Mouse (Mus musculus) neural tube, embryonic 10.5 days (tissue): ENCODE data around the gene Itgae.
A peak's percentile ranks its signal among the peaks of the same experiment; 100 is the strongest.
"Not testable (repeated sequence)": the region's sequence is repeated elsewhere in the genome, so short reads cannot be mapped to it uniquely, and the experiment has no call there.

Experiments used
- DNase-seq: peaks from one replicate; pipeline ENCODE4 v3.0.0-alpha.2; 2017; ENCODE audit warnings: low spot score; ENCODE audit errors: extremely low spot score

The Itgae gene

DNA sequence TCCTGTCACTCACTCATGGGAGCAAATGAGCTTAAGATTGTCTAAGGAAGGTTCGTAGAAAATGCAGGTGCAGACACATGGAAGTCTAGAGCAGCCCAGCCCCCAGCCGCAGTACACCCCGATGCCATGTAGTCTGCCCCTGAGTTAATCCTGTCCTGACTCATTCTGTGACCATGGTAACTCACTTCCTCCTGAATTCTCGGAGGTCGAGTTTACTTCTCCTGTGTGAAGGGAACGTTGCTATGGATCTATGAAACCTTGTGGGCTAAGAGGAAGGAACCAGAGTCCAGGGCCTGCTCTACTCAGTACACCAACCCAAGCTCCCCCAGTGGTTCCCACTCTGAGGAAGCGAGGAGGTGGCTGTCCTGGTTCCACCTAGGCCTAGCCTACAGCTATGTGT, 2.5 kb downstream of the Itgae start:
- no peak for DNase-seq

DNA sequence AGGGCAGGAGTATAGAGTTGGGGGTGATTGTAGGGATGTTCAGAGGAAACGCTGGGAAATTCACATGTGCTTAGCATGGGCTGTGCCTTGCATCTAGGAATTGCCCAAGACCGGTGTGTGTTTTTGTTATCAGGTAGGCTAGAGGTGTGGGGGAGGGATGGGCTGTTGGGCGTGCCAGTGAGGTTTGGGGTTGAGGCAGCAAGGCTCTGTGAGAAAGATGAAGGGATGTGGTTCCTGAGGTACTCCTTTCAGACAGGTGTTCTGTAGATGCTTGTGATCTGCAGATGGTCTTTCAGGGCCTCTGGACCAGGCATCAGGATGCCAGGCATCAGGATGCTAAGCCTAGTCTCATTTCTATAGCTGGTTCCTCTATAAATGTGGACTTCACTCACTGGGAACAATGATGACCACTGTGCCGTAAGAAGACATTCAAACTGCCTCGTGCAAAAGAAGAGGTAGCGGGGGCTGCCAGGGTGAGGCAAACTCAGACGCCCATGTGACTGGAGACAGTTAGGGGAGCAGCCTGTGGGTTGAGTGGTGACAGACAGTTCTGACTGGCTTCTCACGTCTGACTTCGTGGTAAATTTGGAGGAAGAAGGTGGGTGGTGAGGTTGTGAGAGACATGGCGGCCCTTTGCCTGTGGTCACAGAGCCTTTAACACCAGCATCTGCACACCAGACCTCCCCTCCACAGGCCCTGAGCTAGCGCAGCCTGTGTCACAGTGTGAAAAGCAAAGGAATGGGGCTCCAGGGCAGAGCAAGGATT, 4.0 kb downstream of the Itgae start:
- no peak for DNase-seq

GRCm38 (mm10) chr11:73098860-73099259, 8.5 kb downstream of the Itgae start:
- no peak for DNase-seq

DNA sequence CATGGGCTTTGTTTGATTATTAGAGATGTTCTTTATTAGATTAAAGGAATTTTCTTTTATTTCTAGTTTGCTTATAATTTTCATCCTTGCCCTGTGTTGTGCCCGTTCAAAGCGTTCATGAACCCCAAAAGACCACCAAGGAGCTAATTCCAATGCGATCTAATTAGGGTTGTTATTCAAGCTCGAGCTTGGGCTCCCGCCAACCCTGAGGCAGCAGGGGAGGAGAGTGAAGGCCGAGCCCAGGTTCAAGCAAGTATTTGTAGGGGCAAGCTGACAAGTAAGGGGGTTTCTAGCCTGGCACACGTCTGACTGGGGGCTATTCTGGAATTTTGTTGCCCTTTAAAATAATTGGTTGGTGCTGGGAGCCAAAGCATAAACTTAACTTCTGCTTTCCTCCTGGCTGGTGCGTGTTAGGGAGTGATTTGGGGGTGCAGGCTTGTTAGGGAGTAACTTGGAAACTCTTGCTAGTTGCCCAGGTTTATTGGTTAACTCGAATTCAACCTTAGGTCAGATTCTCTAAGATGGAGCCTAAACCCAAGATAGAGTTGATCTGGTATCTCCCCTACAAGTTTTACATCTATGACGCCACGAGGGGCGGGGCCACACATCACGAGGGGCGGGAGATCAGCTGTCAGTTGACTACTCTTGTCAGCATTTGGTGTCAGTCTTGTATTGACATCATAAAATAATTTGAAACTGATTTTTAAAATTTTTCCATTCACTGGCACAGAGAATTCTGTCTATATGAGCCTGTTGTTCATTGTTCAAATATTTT, 9.8 kb downstream of the Itgae start:
- no peak for DNase-seq

DNA sequence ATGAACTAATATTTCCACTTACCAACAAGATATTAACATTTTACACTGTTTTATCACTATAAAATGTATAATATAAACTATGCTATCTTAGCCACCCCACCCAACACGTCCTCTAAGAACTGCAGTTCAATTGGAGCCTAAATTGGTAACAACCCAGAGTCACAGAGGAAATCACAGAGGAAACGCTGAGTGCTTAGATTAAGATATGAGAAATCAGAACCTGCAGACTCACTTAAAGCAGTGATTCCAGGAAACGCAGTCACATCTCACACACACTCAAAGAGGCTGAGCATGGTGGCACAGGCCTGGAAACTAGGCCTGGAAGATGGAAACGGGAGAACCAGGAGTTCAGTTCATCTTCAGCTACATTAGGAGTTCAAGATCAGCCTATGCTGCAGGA, 10.9 kb downstream of the Itgae start:
- DNase-seq, result no peak

DNA sequence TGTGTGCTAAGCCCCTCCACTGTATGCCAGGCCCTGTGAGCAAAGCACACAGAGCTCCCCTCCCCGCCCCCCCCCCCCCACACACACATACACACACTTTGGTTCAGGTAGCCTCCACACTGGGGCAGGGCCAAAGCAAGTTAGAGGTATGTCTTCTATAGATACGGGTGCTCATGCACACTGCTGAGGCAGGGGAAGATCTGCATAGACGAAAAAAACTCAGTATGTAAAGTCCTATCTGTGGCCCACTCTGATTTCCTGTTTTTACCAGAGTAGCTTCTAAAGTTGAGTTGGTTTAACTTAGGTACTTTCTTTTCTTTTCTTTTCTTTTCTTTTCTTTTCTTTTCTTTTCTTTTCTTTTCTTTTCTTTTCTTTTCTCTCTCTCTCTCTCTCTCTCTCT, 14.9 kb downstream of the Itgae start:
- DNase-seq, result no peak

- not testable (repeated sequence) for DNase-seq
These were observed 17.0 kb downstream of the Itgae start for GRCm38 (mm10) chr11:73107358-73107757.

- DNase-seq, result no peak
These were observed 18.0 kb downstream of the Itgae start for GRCm38 (mm10) chr11:73108195-73108897.

DNA sequence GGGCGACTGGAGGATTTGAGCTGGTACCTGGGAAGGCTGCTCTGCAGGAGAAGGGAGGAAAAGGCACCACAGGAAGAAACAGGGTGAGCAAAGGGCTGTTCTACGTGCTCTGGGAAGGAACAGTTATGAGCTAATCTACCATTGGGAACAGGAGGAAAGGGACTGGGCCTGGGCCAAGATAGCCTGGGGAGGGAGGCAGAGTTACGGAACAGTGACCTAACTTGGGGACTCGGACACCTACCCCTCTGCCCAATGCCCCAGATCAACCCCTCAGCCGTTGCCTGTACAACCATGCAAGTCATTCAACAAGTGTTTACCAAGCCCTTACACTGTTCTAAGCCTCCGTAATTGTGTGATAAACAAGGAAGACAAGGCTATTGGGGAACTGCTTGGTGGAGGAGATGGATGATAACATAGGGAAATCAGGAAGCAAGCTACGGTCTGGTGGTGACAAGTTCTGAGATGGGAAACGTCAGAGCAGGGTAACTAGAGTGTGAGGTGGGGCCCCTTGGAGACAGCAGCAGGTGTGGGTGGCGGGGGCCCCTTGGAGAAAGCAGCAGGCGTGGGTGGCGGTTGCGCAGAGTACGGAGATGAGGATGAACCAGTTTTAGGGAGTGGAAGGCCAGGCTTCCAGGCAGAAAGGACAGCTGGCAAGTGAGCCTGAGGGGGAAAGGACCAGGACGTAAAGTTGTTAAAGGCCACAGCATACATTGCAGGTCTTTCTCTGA, 18.7 kb downstream of the Itgae start:
- DNase-seq, result no peak

- no peak for DNase-seq
These were observed 19.6 kb downstream of the Itgae start for GRCm38 (mm10) chr11:73109941-73110340.

- no peak for DNase-seq
These were observed 21.0 kb downstream of the Itgae start for GRCm38 (mm10) chr11:73111414-73111813.

DNA sequence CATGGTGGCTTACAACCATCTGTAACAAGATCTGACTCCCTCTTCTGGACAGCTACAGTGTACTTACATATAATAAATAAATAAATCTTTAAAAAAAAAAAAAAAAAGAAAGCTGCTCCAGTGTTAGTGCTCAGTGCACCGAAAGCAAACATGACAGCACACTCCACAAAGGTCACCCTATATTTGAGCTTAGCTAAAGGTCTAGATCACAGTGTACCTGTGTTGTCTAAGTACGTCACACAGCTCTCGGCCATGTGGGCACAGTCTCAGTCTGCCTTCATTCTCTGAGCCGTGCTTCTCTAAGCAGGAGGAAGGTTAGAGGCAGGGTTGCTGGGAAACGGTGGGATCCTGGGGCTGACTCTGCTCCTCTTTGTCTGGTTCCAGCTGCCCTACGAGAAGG, 36.1 kb downstream of the Itgae start:
- no peak for DNase-seq

- no peak for DNase-seq
These were observed 40.6 kb downstream of the Itgae start for GRCm38 (mm10) chr11:73131020-73131419.

DNA sequence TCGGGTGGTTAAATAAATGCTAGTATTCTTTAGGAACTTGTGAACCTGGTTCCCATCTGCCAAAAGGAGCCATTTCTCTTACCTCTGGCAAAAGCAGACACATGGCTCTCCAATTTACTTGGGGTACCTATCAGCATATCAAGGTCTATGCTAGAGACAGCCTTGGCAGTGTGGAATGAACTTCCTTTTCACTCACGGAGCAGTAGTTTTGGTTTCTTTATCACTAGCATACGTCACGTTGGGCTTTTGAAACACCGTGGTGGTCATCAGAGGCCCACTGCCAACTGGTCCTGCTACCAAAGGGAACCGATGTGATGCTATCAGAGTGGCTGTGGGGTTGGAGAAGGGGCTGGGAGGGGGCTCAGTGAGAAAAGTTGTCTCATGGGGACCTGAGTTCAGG, 42.6 kb downstream of the Itgae start:
- DNase-seq, result no peak

DNA sequence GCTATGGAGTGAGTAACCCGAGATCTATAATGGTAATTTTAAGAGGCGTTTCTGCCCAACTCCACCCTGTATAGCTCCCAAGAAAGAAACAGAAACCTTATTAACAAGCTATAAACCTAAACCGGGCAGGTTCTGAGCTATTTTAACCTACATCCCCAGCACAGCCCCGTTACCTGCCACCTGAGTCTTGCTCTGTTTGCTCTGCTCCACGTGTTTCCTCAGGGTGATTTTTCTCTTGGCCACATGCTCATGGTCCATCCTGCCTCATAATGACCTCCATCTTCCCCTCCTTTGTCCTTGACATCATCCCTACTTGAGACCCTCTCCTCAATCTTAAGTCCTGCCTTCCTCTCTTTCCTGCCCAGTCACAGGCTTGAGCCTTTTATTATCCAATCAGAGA, 43.8 kb downstream of the Itgae start:
- no peak for DNase-seq

- no peak for DNase-seq
These were observed 46.2 kb downstream of the Itgae start for GRCm38 (mm10) chr11:73136587-73136986.

- DNase-seq, result no peak
These were observed 46.7 kb downstream of the Itgae start for GRCm38 (mm10) chr11:73137116-73137515.

DNA sequence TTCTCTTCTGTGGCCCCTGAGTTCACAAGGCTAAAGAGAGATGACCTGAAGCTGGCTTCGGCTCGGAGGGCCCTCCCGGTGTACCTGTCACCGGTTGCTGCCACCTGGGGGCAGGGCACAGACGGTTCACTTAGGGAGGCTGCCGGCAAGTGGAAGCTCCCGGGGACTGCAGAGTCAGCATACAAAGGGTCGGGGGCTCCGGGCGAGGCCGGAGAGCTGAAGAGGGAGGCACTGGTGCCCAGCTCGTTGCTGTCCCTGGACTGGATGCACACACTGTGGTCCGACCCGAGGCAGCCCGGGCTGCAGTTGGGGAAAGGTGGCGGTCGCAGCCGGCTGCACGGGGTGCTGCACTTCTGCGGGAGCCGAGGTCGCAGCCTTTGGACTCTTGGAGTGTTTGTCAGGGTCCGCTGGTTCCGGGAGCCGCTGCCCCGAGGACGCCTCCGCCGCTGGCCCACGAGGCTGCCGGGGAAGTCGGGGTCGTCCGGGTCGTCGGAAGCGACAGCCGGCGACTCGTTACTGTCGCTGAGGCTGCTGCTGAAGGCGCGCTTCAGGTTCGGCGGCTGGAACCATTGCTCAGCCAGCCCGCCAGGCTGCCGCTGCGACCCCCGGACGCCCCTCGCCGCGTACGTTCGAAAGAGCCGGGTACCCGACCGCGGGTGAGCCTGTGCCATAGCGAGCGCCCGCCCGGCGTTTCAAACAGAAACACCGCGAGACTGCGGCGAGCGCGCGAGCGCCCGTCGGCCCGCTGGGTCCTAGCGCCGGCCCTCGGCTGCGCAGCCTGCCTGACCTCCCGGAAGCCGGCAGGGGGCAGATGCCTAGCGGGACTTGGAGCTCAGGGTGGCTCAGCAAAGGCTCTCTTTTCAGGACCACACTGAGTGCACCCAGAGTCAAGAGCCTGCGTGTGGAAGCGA, 47.5 kb downstream of the Itgae start, which contains the start of gene Haspin:
Gene Haspin, minus strand, starts transcription at position 704 of the 911 bp plus-strand sequence.
- peak; percentile 96 for DNase-seq

DNA sequence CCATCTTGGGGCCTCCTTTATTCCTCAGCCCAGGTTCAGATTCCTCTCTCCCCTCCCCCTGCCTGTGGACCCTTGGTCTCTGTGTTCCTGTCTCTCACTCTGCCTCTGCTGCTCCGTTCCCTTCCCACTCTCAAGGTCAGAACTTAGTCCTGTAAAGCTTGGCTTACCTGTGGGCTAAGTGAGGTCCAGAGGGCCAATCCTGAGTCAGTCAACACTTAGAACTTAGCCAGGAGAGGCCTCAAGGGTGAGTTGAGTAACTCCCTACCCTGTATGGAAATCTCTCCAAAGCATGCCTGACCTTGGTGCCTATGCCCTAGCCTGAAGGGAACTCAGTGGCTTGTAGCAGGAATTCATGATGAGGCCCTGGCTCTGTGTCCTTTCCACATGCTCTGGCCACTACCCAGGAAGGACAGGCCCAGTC, 53.9 kb downstream of the Itgae start:
- DNase-seq, result no peak
